Mouse (Mus musculus): ENCODE measurements at regions not wholly inside any gene's neighbourhood (a gene's known extent, or its start where the extent isn't known, plus 50 kb on each side); places are given as distances from the start of the nearest gene placed in this dataset.

GRCm38 (mm10) chr9:47367266-47367957 lies 162.6 kb upstream of the Cadm1 start:
- TF ChIP-seq MYOD1 (IDR thresholded peaks at IDR 0.05; ENCODE audit: control insufficient read depth in 1 of 3, insufficient read length in 2 of 3, low read depth in 2 of 3) (peak in 1 of 3 experiments; percentile 57), MYOG (IDR thresholded peaks at IDR 0.05; ENCODE audit: control insufficient read depth in 1 of 3, insufficient read depth in 1 of 3, insufficient read length in 2 of 3, low read depth in 2 of 3) (no peak)
- H3K4me3 ChIP-seq: no peak overlapping the region

GRCm38 (mm10) chr9:47368015-47368901 lies 161.7 kb upstream of the Cadm1 start:
- H3K27me3 ChIP-seq (ENCODE audit: control insufficient read depth, insufficient read depth, insufficient read length): peaks cover 32% of the 10 kb centered on the region
- H3K4me2 ChIP-seq (ENCODE audit: low read depth): no peak overlapping the region
- H3K36me3 ChIP-seq (ENCODE audit: control insufficient read depth, insufficient read depth): no peaks in the 10 kb centered on the region
- no peak overlapping the region for H3ac ChIP-seq (ENCODE audit: control insufficient read depth, insufficient read length)
- TF ChIP-seq CEBPB (IDR thresholded peaks at IDR 0.05; ENCODE audit: insufficient read depth, poor library complexity, severe bottlenecking) (no peak), MYOG (IDR thresholded peaks at IDR 0.05; ENCODE audit: control insufficient read depth in 1 of 3, insufficient read depth in 1 of 3, insufficient read length in 2 of 3, low read depth in 2 of 3) (no peak), REST (IDR thresholded peaks at IDR 0.05; ENCODE audit: insufficient read depth, insufficient read length) (no peak), USF1 (IDR thresholded peaks at IDR 0.05; ENCODE audit: low read depth) (no peak), TCF3 (IDR thresholded peaks at IDR 0.05; ENCODE audit: insufficient read length, low read depth) (no peak), TCF12 (IDR thresholded peaks at IDR 0.05; ENCODE audit: insufficient read depth, poor library complexity, severe bottlenecking) (no peak), MAX (IDR thresholded peaks at IDR 0.05; ENCODE audit: low read depth) (no peak), E2F4 (IDR thresholded peaks at IDR 0.05; ENCODE audit: insufficient read depth) (no peak), POLR2A (IDR thresholded peaks at IDR 0.05; ENCODE audit: insufficient read length, low read depth) (no peak), POLR2AphosphoS2 (IDR thresholded peaks at IDR 0.05; ENCODE audit: insufficient read length, low read depth) (no peak), MYOD1 (IDR thresholded peaks at IDR 0.05; ENCODE audit: control insufficient read depth in 1 of 3, insufficient read length in 2 of 3, low read depth in 2 of 3) (no peak), SRF (IDR thresholded peaks at IDR 0.05; ENCODE audit: control insufficient read depth, insufficient read length, low read depth) (no peak)
- no peaks in the 10 kb centered on the region for H3K79me2 ChIP-seq (ENCODE audit: control insufficient read depth, insufficient read depth)
- no peak overlapping the region for H3K4me3 ChIP-seq

More at GRCm38 (mm10) chr9:47367266-47367957, 162.6 kb upstream of the Cadm1 start:
- Histone ChIP-seq H3K79me2 (ENCODE audit: control insufficient read depth, insufficient read depth) (no peaks in the 10 kb centered on the region), H3K27me3 (ENCODE audit: control insufficient read depth, insufficient read depth, insufficient read length) (peaks cover 38% of the 10 kb centered on the region), H3K4me2 (ENCODE audit: low read depth) (no peak overlapping the region), H3ac (ENCODE audit: control insufficient read depth, insufficient read length) (no peak overlapping the region), H3K36me3 (ENCODE audit: control insufficient read depth, insufficient read depth) (no peaks in the 10 kb centered on the region)

- Histone ChIP-seq H3ac (ENCODE audit: control insufficient read depth, insufficient read length) (no peak overlapping the region), H3K4me2 (ENCODE audit: low read depth) (no peak overlapping the region), H3K4me3 (no peak overlapping the region), H3K36me3 (ENCODE audit: control insufficient read depth, insufficient read depth) (no peaks in the 10 kb centered on the region), H3K79me2 (ENCODE audit: control insufficient read depth, insufficient read depth) (no peaks in the 10 kb centered on the region), H3K27me3 (ENCODE audit: control insufficient read depth, insufficient read depth, insufficient read length) (peaks cover 18% of the 10 kb centered on the region)
- TF ChIP-seq REST (IDR thresholded peaks at IDR 0.05; ENCODE audit: insufficient read depth, insufficient read length) (no peak), CEBPB (IDR thresholded peaks at IDR 0.05; ENCODE audit: insufficient read depth, poor library complexity, severe bottlenecking) (no peak), POLR2AphosphoS2 (IDR thresholded peaks at IDR 0.05; ENCODE audit: insufficient read length, low read depth) (no peak), SRF (IDR thresholded peaks at IDR 0.05; ENCODE audit: control insufficient read depth, insufficient read length, low read depth) (no peak), MYOD1 (IDR thresholded peaks at IDR 0.05; ENCODE audit: control insufficient read depth in 1 of 3, insufficient read length in 2 of 3, low read depth in 2 of 3) (no peak), E2F4 (IDR thresholded peaks at IDR 0.05; ENCODE audit: insufficient read depth) (no peak), POLR2A (IDR thresholded peaks at IDR 0.05; ENCODE audit: insufficient read length, low read depth) (no peak), USF1 (IDR thresholded peaks at IDR 0.05; ENCODE audit: low read depth) (no peak)
These were observed 157.7 kb upstream of the Cadm1 start for GRCm38 (mm10) chr9:47372296-47372695.

- H3K4me3 ChIP-seq: no peak overlapping the region
- peaks cover 10% of the 10 kb centered on the region for H3K27me3 ChIP-seq (ENCODE audit: control insufficient read depth, insufficient read depth, insufficient read length)
- H3K79me2 ChIP-seq (ENCODE audit: control insufficient read depth, insufficient read depth): no peaks in the 10 kb centered on the region
- H3K36me3 ChIP-seq (ENCODE audit: control insufficient read depth, insufficient read depth): no peaks in the 10 kb centered on the region
- H3K4me2 ChIP-seq (ENCODE audit: low read depth): no peak overlapping the region
- TF ChIP-seq POLR2AphosphoS2 (IDR thresholded peaks at IDR 0.05; ENCODE audit: insufficient read length, low read depth): no peak
- TF ChIP-seq E2F4 (IDR thresholded peaks at IDR 0.05; ENCODE audit: insufficient read depth): no peak
- no peak for TF ChIP-seq POLR2A (IDR thresholded peaks at IDR 0.05; ENCODE audit: insufficient read length, low read depth)
- no peak for TF ChIP-seq SRF (IDR thresholded peaks at IDR 0.05; ENCODE audit: control insufficient read depth, insufficient read length, low read depth)
- TF ChIP-seq MYOG (IDR thresholded peaks at IDR 0.05; ENCODE audit: control insufficient read depth in 1 of 3, insufficient read depth in 1 of 3, insufficient read length in 2 of 3, low read depth in 2 of 3): no peak
- TF ChIP-seq CEBPB (IDR thresholded peaks at IDR 0.05; ENCODE audit: insufficient read depth, poor library complexity, severe bottlenecking): no peak
- no peak for TF ChIP-seq MAX (IDR thresholded peaks at IDR 0.05; ENCODE audit: low read depth)
- no peak for TF ChIP-seq USF1 (IDR thresholded peaks at IDR 0.05; ENCODE audit: low read depth)
- TF ChIP-seq TCF3 (IDR thresholded peaks at IDR 0.05; ENCODE audit: insufficient read length, low read depth): no peak
- TF ChIP-seq MYOD1 (IDR thresholded peaks at IDR 0.05; ENCODE audit: control insufficient read depth in 1 of 3, insufficient read length in 2 of 3, low read depth in 2 of 3): no peak
- H3ac ChIP-seq (ENCODE audit: control insufficient read depth, insufficient read length): no peak overlapping the region
These were observed 155.9 kb upstream of the Cadm1 start for GRCm38 (mm10) chr9:47374086-47374485.

Data from myocyte (in vitro differentiated cells).